Mouse (Mus musculus): Measurements from ENCODE around the gene Tnp2. TPM values are rescaled to one million over a fixed set of nuclear protein-coding genes. Genes with fewer than 3 reads are reported as not detected.

Tnp2 gene
- polyA plus RNA-seq, 1 experiment from 2014 or later: not detected

GRCm38 (mm10) chr16:10768821-10769220 lies 19.6 kb downstream of the Tnp2 start:
- WGBS (ENCODE audit: insufficient replicate concordance): 22% methylated on average over 9 of the region's 9 CpGs
- ATAC-seq (peak; percentile 52), DNase-seq (peak; percentile 67)
- H3K36me3 ChIP-seq (replicated peaks; ENCODE audit: insufficient read depth, low read length): no peaks in the 10 kb centered on the region
- peak overlapping the region; percentile 37 for H3K4me2 ChIP-seq (ENCODE audit: low read depth, low read length)
- H3K27ac ChIP-seq (ENCODE audit: low read depth): no peak overlapping the region
- H3K27me3 ChIP-seq (ENCODE audit: insufficient read depth, low read length): 0 out of 2 replicates have a peak, but pooled peaks cover 3% of the 10 kb centered on the region
- no peak overlapping the region for H3K4me3 ChIP-seq (ENCODE audit: low read depth, low read length)
- no peaks in the 10 kb centered on the region for H3K9me3 ChIP-seq (ENCODE audit: low read length)
- peaks cover 42% of the 10 kb centered on the region for H3K4me1 ChIP-seq (ENCODE audit: insufficient read depth)
- H3K9ac ChIP-seq (replicated peaks): no peak overlapping the region; the same call in 1 of the 2 replicates
- TF ChIP-seq EP300 (IDR thresholded peaks at IDR 0.05; ENCODE audit: low read depth): no peak
- no peak for TF ChIP-seq CTCF (IDR thresholded peaks at IDR 0.05; ENCODE audit: low read depth)

GRCm38 (mm10) chr16:10767158-10767557 lies 21.3 kb downstream of the Tnp2 start:
- no peak overlapping the region for H3K27ac ChIP-seq (ENCODE audit: low read depth)
- H3K4me3 ChIP-seq (ENCODE audit: low read depth, low read length): no peak overlapping the region
- WGBS (ENCODE audit: insufficient replicate concordance): 38% methylated on average over 4 of the region's 4 CpGs
- DNase-seq (peak; percentile 79), ATAC-seq (no peak)
- no peaks in the 10 kb centered on the region for H3K36me3 ChIP-seq (replicated peaks; ENCODE audit: insufficient read depth, low read length)
- H3K4me1 ChIP-seq (ENCODE audit: insufficient read depth): peaks cover 38% of the 10 kb centered on the region
- TF ChIP-seq EP300 (IDR thresholded peaks at IDR 0.05; ENCODE audit: low read depth) (no peak), CTCF (IDR thresholded peaks at IDR 0.05; ENCODE audit: low read depth) (peak; percentile 95)
- H3K27me3 ChIP-seq (ENCODE audit: insufficient read depth, low read length): 0 out of 2 replicates have a peak, but pooled peaks cover 4% of the 10 kb centered on the region
- no peak overlapping the region for H3K9ac ChIP-seq (replicated peaks)
- no peak overlapping the region for H3K4me2 ChIP-seq (ENCODE audit: low read depth, low read length)
- H3K9me3 ChIP-seq (ENCODE audit: low read length): no peaks in the 10 kb centered on the region

GRCm38 (mm10) chr16:10764323-10764722 lies 24.1 kb downstream of the Tnp2 start:
- 0 out of 2 replicates have a peak, but pooled peaks cover 4% of the 10 kb centered on the region for H3K27me3 ChIP-seq (ENCODE audit: insufficient read depth, low read length)
- H3K4me1 ChIP-seq (ENCODE audit: insufficient read depth): peaks cover 14% of the 10 kb centered on the region
- H3K4me2 ChIP-seq (ENCODE audit: low read depth, low read length): no peak overlapping the region
- H3K36me3 ChIP-seq (replicated peaks; ENCODE audit: insufficient read depth, low read length): no peaks in the 10 kb centered on the region
- 35% methylated on average over 2 of the region's 2 CpGs for WGBS (ENCODE audit: insufficient replicate concordance)
- no peaks in the 10 kb centered on the region for H3K9me3 ChIP-seq (ENCODE audit: low read length)
- TF ChIP-seq EP300 (IDR thresholded peaks at IDR 0.05; ENCODE audit: low read depth): no peak
- TF ChIP-seq CTCF (IDR thresholded peaks at IDR 0.05; ENCODE audit: low read depth): no peak
- H3K27ac ChIP-seq (ENCODE audit: low read depth): no peak overlapping the region
- H3K4me3 ChIP-seq (ENCODE audit: low read depth, low read length): no peak overlapping the region
- DNase-seq (no peak), ATAC-seq (no peak)
- no peak overlapping the region for H3K9ac ChIP-seq (replicated peaks)

GRCm38 (mm10) chr16:10763540-10764264 lies 24.8 kb downstream of the Tnp2 start:
- Histone ChIP-seq H3K4me1 (ENCODE audit: insufficient read depth) (peaks cover 8% of the 10 kb centered on the region), H3K27ac (ENCODE audit: low read depth) (no peak overlapping the region), H3K4me3 (ENCODE audit: low read depth, low read length) (no peak overlapping the region), H3K4me2 (ENCODE audit: low read depth, low read length) (no peak overlapping the region), H3K36me3 (replicated peaks; ENCODE audit: insufficient read depth, low read length) (no peaks in the 10 kb centered on the region), H3K27me3 (ENCODE audit: insufficient read depth, low read length) (0 out of 2 replicates have a peak, but pooled peaks cover 4% of the 10 kb centered on the region), H3K9me3 (ENCODE audit: low read length) (no peaks in the 10 kb centered on the region), H3K9ac (replicated peaks) (no peak overlapping the region)
- WGBS (ENCODE audit: insufficient replicate concordance): 55% methylated on average over 6 of the region's 6 CpGs
- no peak for DNase-seq
- ATAC-seq: no peak
- TF ChIP-seq EP300 (IDR thresholded peaks at IDR 0.05; ENCODE audit: low read depth) (no peak), CTCF (IDR thresholded peaks at IDR 0.05; ENCODE audit: low read depth) (no peak)

- H3K27ac ChIP-seq (ENCODE audit: low read depth): no peak overlapping the region
- no peak overlapping the region for H3K9ac ChIP-seq (replicated peaks)
- 69% methylated on average over 5 of the region's 5 CpGs for WGBS (ENCODE audit: insufficient replicate concordance)
- no peaks in the 10 kb centered on the region for H3K36me3 ChIP-seq (replicated peaks; ENCODE audit: insufficient read depth, low read length)
- DNase-seq (no peak), ATAC-seq (no peak)
- H3K4me3 ChIP-seq (ENCODE audit: low read depth, low read length): no peak overlapping the region
- TF ChIP-seq CTCF (IDR thresholded peaks at IDR 0.05; ENCODE audit: low read depth) (no peak), EP300 (IDR thresholded peaks at IDR 0.05; ENCODE audit: low read depth) (no peak)
- H3K4me1 ChIP-seq (ENCODE audit: insufficient read depth): no peaks in the 10 kb centered on the region
- H3K9me3 ChIP-seq (ENCODE audit: low read length): no peaks in the 10 kb centered on the region
- no peak overlapping the region for H3K4me2 ChIP-seq (ENCODE audit: low read depth, low read length)
- 0 out of 2 replicates have a peak, but pooled peaks cover 4% of the 10 kb centered on the region for H3K27me3 ChIP-seq (ENCODE audit: insufficient read depth, low read length)
These were observed 25.8 kb downstream of the Tnp2 start for GRCm38 (mm10) chr16:10762569-10763180.

- no peaks in the 10 kb centered on the region for H3K9me3 ChIP-seq (ENCODE audit: low read length)
- H3K4me1 ChIP-seq (ENCODE audit: insufficient read depth): no peaks in the 10 kb centered on the region
- WGBS (ENCODE audit: insufficient replicate concordance): 72% methylated on average over 8 of the region's 8 CpGs
- H3K9ac ChIP-seq (replicated peaks): no peak overlapping the region
- TF ChIP-seq EP300 (IDR thresholded peaks at IDR 0.05; ENCODE audit: low read depth) (no peak), CTCF (IDR thresholded peaks at IDR 0.05; ENCODE audit: low read depth) (no peak)
- ATAC-seq (no peak), DNase-seq (no peak)
- no peak overlapping the region for H3K4me2 ChIP-seq (ENCODE audit: low read depth, low read length)
- H3K27me3 ChIP-seq (ENCODE audit: insufficient read depth, low read length): 0 out of 2 replicates have a peak, but pooled peaks cover 4% of the 10 kb centered on the region
- H3K27ac ChIP-seq (ENCODE audit: low read depth): no peak overlapping the region
- no peaks in the 10 kb centered on the region for H3K36me3 ChIP-seq (replicated peaks; ENCODE audit: insufficient read depth, low read length)
- H3K4me3 ChIP-seq (ENCODE audit: low read depth, low read length): no peak overlapping the region
These were observed 27.3 kb downstream of the Tnp2 start for GRCm38 (mm10) chr16:10761182-10761581.
